Mouse (Mus musculus) E14TG2a.4 (cell line): Measurements from ENCODE around the gene Arid3a.

ENCODE experiments used
- H3K27me3 ChIP-seq: 2 replicates; pipeline ENCODE4 v1.6.1; 2014; ENCODE audit warnings: low read length, control low read depth; ENCODE audit not compliant: insufficient read depth
- H3K36me3 ChIP-seq: 2 replicates; pipeline ENCODE4 v1.6.1; 2014; ENCODE audit warnings: low read length, control low read depth; ENCODE audit not compliant: insufficient read depth
- H3K4me1 ChIP-seq: replicated peaks from 2 replicates; pipeline ENCODE4 v1.6.1; 2014; ENCODE audit warnings: low read depth, low read length, control low read depth
- H3K4me3 ChIP-seq: replicated peaks from 2 replicates; pipeline ENCODE4 v1.5.1; 2014; ENCODE audit warnings: mild to moderate bottlenecking, low read length
- H3K9me3 ChIP-seq: 2 replicates; pipeline ENCODE4 v1.6.1; 2014; ENCODE audit warnings: low read length, control low read depth
- CTCF ChIP-seq: conservative IDR thresholded peaks from 2 replicates; pipeline ENCODE4 v1.5.1; 2014; ENCODE audit warnings: low read length
- NANOG ChIP-seq: IDR thresholded peaks from 2 replicates; pipeline ENCODE4 v1.6.1; 2014; ENCODE audit warnings: borderline replicate concordance, low read length, mixed read lengths
- POU5F1 ChIP-seq: IDR thresholded peaks from 2 replicates; pipeline ENCODE4 v1.6.1; 2014; ENCODE audit warnings: low read length, borderline replicate concordance

Arid3a gene

GRCm38 (mm10) chr10:79969124-79969568 lies 42.3 kb downstream of the Arid3a start:
- Histone ChIP-seq H3K9me3 (no peaks in the 10 kb centered on the region), H3K4me3 (no peak overlapping the region), H3K36me3 (peaks cover 55% of the 10 kb centered on the region), H3K4me1 (peaks cover 80% of the 10 kb centered on the region), H3K27me3 (peaks cover 46% of the 10 kb centered on the region)
- TF ChIP-seq POU5F1 (no peak), NANOG (no peak), CTCF (no peak)

GRCm38 (mm10) chr10:79970415-79971182 lies 43.8 kb downstream of the Arid3a start, which contains the start of gene Grin3b:
TSS of gene Grin3b (plus strand) at chr10:79970715.
- H3K4me3 ChIP-seq, result peak within 1 kb of the TSS; percentile 81
- H3K27me3 ChIP-seq, result peaks cover 60% of the 10 kb centered on the region
- H3K4me1 ChIP-seq, result peaks cover 81% of the 10 kb centered on the region
- TF ChIP-seq POU5F1 (no peak), NANOG (no peak), CTCF (no peak)
- no peaks in the 10 kb centered on the region for H3K9me3 ChIP-seq
- peaks cover 41% of the 10 kb centered on the region for H3K36me3 ChIP-seq

- H3K4me3 ChIP-seq, result peak overlapping the region; percentile 81
- TF ChIP-seq NANOG (no peak), CTCF (no peak), POU5F1 (no peak)
- no peaks in the 10 kb centered on the region for H3K9me3 ChIP-seq
- H3K36me3 ChIP-seq, result peaks cover 35% of the 10 kb centered on the region
- H3K4me1 ChIP-seq, result peaks cover 81% of the 10 kb centered on the region
- peaks cover 66% of the 10 kb centered on the region for H3K27me3 ChIP-seq
These were observed 44.3 kb downstream of the Arid3a start for GRCm38 (mm10) chr10:79971183-79971497.

GRCm38 (mm10) chr10:79972831-79973230 lies 46.0 kb downstream of the Arid3a start:
- H3K4me1 ChIP-seq, result peaks cover 78% of the 10 kb centered on the region
- H3K4me3 ChIP-seq, result peak overlapping the region; percentile 39; the same call in 1 of the 2 replicates
- TF ChIP-seq CTCF (no peak), POU5F1 (no peak)
- no peaks in the 10 kb centered on the region for H3K9me3 ChIP-seq
- H3K27me3 ChIP-seq, result peaks cover 77% of the 10 kb centered on the region
- peaks cover 26% of the 10 kb centered on the region for H3K36me3 ChIP-seq

GRCm38 (mm10) chr10:79974087-79974486 lies 47.2 kb downstream of the Arid3a start:
- Histone ChIP-seq H3K4me1 (peaks cover 81% of the 10 kb centered on the region), H3K4me3 (0 out of 2 replicates have a peak overlapping the region, but pooled peaks have one; percentile 3), H3K36me3 (peaks cover 25% of the 10 kb centered on the region), H3K9me3 (no peaks in the 10 kb centered on the region), H3K27me3 (peaks cover 80% of the 10 kb centered on the region)
- TF ChIP-seq POU5F1 (no peak), CTCF (no peak), NANOG (no peak)

- H3K4me3 ChIP-seq, result no peak overlapping the region
- H3K36me3 ChIP-seq, result peaks cover 25% of the 10 kb centered on the region
- no peaks in the 10 kb centered on the region for H3K9me3 ChIP-seq
- peaks cover 81% of the 10 kb centered on the region for H3K4me1 ChIP-seq
- peaks cover 75% of the 10 kb centered on the region for H3K27me3 ChIP-seq
- no peak for TF ChIP-seq CTCF
These were observed 47.8 kb downstream of the Arid3a start for GRCm38 (mm10) chr10:79974668-79975067.

GRCm38 (mm10) chr10:79976071-79976721 lies 49.4 kb downstream of the Arid3a start:
- no peaks in the 10 kb centered on the region for H3K9me3 ChIP-seq
- TF ChIP-seq CTCF, result no peak
- peak overlapping the region; percentile 75 for H3K4me3 ChIP-seq
- H3K36me3 ChIP-seq, result peaks cover 40% of the 10 kb centered on the region
- H3K27me3 ChIP-seq, result peaks cover 61% of the 10 kb centered on the region
- peaks cover 88% of the 10 kb centered on the region for H3K4me1 ChIP-seq

GRCm38 (mm10) chr10:79976722-79977107 lies 49.9 kb downstream of the Arid3a start:
- peaks cover 45% of the 10 kb centered on the region for H3K36me3 ChIP-seq

More at GRCm38 (mm10) chr10:79976722-79977107, 49.9 kb downstream of the Arid3a start:
- peaks cover 88% of the 10 kb centered on the region for H3K4me1 ChIP-seq
- no peaks in the 10 kb centered on the region for H3K9me3 ChIP-seq
- no peak for TF ChIP-seq POU5F1
- TF ChIP-seq CTCF, result no peak
- TF ChIP-seq NANOG, result no peak
- H3K4me3 ChIP-seq, result peak overlapping the region; percentile 75
- H3K27me3 ChIP-seq, result peaks cover 56% of the 10 kb centered on the region
